Mouse (Mus musculus) layer of hippocampus, adult 11-12 months (tissue): ENCODE data around the gene Gm20388.
"Not testable (repeated sequence)": the region's sequence is repeated elsewhere in the genome, so short reads cannot be mapped to it uniquely, and the experiment has no call there.

Source experiments
- DNase-seq: peaks from one replicate; pipeline ENCODE4 v3.0.0; 2022; ENCODE audit warnings: low spot score

The Gm20388 gene

DNA sequence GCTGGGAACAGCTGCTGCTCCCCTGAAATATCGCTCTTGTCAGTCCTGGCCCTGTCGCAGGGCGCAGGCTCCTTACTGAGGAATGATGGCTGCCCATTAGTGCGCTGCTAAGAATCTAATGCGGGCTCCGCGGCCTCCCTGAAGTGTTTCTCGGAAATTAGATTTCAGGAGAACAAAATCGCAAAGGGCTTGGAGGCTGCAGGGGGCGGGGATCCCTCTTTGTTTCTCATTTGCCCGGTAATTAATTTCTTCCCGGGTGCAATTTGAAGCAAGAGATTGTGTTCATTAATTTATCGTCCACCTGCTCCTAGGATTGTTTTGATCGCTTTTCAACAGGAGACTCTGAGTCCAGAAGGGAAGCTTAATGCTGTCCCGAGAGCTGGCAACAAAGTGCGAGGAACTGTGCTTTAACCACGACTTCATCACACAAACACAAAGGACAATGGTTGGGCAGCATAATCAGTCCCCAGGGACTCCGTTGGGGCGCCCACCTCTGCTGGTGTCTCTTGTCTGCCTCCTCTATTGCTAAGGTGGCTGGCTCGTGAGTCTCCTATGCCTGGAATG is 4230.3 kb downstream of the Gm20388 start:
- no peak for DNase-seq

DNA sequence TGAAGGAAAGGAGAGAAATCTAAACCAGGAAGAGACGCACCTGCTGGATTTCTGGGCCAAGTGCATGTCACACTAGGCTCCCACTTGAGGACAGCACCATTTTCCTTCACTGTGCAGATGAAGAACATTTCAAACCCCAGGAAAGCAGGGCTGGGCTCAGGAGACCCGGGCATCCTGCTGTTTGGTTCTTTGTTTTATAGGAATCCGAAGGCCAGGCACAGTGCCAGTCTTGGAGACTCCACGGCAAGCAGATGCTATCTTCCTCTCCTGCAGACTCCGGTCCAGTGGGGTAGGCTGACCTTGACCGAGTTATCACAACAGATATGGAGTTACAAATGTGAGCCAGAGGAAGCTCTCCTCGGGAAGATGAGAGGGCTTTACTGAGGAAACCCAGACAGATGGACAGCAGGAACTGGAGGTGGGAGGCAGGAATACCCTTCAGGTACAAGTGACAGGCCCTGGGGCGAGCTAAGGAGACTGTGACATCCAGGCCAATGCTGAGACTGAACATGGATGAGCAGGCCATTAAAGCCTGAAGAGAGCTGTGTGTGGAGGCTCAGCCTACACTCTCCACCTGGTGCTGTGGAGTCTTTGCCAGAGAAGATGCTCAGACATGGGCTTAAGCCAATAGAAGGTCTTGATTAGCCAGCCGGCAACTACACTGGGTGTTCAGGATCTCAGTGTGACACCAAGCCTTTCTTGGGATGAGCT is 4231.2 kb downstream of the Gm20388 start:
- no peak for DNase-seq

DNA sequence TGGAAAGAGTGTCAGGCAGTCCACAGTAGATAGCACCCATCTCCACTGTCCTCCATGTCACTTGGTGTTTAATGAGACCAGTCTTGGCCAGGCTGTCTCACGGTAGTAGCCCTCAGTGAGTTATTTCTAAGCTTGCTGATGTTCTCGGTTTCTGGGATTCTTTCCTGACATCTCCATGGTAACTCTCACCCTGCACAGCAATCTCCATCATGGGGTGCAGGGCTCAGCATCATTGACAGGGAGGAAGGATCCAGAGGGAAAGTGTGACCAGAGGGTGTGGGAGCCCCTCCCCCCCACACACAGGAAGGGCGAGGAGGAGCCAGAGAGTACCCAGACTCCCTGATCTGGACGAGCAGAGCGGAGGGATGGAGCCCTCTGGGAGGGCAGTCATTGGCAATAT is 4232.4 kb downstream of the Gm20388 start:
- no peak for DNase-seq

DNA sequence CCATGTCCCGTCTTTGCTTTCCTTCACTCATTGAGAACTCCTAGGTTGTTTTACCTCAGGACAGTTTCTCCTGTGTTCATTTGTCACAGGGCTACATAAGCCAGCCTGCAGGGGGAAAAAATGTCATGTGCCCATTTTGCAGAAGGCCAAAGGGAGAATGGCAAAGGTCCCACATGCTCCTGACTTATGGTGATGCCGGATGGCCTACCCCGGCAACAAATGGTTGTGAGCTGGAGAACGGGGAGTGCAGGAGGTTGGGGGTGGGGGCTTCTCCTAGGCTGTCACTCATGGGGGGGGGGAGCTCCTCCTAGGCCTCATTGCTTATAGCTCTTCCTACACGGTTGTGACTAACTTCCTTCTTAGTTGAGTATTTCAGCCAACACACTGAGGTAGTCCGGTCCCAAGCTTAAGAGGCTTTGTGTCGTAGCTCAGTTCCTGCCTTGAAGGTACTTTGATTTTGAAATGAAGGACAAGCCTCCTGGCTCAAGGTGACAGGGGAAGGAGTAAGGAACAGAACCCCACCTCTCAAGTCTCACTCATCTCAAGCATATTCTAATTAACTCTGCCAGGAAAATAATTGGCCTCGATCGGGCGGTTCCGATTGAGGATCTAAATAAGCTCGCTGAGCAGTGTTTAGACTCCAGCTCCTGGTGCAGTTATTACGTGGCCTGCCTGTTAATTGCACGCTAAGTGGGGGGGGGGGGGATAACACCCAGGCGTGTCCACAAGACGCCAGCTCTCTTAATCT is 4233.4 kb downstream of the Gm20388 start:
- no peak for DNase-seq

DNA sequence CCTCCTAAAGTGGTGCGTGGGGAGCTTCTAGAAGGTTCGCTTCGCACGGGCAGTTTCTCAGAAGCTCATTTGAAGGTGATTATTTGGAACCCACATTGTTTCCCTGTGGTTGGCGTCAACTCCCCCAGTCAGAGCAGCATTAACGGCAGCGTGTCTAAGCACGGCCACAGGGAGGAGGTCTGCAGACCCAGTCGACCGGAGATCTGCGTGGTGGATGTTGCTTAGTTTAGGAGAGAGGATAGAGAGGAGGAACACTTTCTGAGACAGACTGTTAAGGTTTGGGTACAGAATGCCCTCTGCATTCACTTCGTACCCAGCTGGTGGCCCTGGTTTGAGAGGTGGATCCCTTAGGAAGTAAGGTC is 4234.0 kb downstream of the Gm20388 start:
- DNase-seq = no peak

DNA sequence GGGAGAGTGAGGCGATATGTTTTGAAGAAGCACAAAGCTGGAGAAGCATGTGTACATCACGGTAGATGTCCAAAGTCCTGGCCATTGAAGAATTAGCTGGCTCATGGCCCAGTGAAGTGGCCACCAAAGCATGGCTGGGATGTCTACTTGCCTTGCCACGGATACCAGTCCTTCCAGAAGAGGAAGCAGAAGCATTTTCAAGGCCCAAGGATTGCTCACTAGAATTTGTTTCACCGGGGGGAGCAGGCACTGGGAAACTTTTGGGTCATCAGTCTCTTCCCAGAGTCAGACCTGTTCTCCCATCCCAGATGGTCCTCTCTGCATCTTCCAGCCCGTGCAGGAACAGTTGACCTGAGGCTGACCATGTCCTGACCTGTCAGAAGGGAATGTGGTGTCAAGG is 4235.6 kb downstream of the Gm20388 start:
- DNase-seq = no peak

DNA sequence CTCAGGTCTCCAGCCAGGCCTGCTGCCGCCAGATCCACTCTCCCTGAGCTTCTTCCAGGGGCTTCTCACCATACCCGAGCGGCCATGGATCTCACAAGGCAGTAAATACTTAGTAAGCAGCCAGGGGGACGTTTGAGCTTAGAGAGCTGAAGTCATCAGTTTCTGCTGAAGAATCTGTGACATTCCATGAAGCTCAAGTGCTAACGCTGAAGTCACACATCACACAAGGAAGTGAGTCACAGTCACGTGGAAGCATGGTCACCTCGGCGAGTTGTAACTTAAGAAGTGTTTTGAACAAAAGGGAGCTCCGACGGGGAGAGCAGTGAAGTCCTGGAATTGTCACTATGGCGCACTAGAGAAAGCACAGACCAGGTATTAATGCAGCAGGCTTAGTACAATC is 4239.4 kb downstream of the Gm20388 start:
- DNase-seq = no peak

DNA sequence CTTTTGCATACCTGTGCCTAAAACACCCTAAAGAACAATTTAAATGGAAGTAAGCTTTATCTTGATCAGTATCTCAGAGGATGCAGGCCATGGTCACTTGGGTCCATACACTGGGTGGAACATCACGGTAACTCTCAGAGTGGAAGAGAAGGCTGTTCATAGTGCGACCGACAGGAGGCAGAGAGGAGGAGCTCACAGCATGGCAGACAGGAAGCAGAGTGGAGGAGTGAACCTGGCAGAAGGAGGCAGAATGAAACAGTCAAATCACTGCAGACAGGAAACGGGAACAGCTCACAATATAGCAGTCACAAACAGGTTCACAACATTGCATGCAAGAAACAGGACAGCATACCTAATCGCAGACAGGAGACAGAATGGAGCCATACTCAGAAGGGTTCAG is 4239.9 kb downstream of the Gm20388 start:
- DNase-seq = no peak

DNA sequence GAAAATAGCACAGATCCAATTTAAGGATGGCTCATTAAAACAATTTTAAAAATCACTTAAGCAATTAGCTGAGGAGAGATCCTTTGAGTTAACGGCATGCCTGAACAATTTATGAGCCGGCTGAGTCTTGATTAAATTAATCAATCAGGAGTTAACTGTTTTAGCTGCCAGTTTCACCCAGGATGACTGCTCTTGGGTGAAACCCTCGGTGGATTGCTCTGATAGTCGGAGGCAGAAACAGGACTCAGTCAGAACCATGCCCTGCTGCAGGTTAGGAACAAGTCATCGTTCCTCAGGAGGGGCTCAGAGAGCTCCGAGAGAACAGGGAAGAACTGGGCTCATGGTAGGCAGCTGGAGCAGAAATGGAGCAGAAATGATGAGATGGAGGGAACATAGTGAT is 4241.2 kb downstream of the Gm20388 start:
- no peak for DNase-seq

DNA sequence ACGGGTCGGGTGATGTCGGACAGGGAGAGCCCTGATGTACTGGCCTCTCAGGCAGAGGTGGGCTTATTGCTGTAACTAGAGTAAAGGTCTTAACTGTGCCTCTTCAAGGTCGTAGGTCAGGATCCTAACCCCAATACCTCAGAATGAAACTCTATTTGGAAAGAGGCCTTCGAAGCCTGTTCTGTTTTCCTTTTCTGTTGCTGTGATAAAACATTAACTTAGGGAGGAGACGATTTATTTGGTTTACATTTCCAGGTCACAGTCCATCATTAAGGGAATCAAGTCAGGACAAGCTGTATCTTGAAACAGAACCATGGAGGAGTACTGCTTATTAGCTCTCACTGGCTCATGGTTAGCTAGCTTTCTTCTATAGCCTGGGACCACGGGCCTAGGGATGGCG is 4242.1 kb downstream of the Gm20388 start:
- DNase-seq = no peak

DNA sequence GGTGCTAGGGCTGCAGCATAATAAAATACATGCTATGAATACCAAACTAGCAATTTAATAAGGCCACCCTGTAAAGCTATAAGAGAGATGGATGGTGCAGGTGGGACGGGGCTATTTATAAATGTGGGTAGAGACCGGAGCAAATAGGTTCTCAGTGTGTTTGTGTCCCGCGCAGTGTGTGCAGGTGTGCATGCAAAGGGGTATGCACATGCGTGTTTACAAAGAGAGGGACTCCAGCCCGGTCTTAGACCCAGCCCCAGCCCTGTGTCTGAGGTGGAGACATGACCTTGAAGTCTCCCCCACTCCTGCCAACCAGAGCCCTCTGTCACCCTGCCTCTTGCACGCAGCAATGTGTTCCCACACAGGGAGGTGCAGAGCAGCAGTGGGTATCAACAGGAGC is 4245.7 kb downstream of the Gm20388 start:
- no peak for DNase-seq

DNA sequence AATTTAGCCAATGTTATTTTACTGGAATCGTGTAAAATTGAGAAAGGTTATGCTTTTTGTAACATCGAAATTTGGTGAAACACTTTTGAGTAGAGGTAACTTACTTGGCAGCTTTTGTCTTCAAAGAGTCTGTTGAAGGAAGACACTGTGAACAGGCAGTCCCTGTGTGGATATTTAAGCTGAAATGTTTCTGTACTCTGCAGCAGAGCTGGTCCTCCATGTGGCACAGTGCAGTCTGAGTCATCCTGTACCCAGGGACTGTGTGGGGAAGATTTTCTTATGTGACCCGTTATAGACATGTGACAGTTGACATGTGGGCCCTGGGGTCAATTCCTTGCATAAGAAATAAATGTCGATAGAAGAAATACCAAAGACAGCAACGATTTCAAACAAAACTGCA is 4251.0 kb downstream of the Gm20388 start:
- no peak for DNase-seq

DNA sequence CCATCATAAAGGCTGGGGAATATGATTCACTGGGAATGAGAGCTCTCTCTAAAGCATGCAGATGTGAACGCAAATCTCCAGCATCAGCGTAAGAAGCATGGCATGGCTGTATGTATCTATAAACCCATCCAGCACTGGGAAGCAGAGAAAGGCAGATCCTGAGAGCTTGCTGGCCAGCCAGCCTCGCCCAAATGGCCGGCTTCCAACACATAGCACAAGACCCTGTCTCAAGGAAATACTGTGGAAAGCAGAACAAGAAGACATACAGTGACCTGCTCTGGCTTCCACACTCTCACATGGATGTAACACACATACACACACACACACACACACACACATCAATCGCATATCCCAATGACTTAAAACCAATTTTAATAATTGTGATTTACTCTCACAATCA is 4252.6 kb downstream of the Gm20388 start:
- no peak for DNase-seq

DNA sequence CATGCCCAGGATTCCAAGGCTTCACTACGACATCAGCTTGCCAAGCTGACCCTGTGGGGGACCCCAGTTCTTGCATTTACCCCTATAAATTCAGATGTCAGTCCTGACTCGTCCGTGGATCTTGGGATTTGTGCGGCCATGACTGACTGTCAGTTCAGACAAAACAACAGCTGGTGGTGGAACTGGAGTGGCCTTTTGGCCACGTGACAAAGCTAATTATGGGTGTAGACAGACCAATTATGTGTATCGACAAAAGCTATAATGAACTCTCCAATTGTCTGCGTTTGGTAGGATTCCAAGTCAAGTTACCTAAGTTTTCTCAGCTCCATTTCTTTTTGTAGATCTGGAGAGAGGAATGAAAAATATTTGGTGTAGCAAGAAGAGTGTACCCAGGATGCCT is 4259.1 kb downstream of the Gm20388 start:
- DNase-seq = no peak

DNA sequence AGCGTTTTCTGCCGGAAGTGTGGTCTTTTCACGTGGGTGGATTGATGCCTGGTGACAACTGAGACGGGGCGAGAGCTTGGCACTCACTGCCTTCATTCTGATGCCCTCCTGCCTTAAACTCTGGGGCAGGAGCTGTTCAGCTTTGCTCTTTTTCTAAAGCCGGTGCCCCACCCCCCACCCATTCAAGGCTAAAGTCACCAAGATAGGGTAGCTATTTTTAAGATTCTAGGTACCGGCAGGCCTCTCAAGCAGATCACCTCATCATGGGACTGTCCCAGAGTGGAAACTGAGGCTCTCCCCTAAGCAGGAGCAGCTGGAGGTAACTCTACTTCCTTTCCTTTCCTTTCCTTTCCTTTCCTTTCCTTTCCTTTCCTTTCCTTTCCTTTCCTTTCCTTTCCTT is 4260.0 kb downstream of the Gm20388 start:
- DNase-seq = no peak

DNA sequence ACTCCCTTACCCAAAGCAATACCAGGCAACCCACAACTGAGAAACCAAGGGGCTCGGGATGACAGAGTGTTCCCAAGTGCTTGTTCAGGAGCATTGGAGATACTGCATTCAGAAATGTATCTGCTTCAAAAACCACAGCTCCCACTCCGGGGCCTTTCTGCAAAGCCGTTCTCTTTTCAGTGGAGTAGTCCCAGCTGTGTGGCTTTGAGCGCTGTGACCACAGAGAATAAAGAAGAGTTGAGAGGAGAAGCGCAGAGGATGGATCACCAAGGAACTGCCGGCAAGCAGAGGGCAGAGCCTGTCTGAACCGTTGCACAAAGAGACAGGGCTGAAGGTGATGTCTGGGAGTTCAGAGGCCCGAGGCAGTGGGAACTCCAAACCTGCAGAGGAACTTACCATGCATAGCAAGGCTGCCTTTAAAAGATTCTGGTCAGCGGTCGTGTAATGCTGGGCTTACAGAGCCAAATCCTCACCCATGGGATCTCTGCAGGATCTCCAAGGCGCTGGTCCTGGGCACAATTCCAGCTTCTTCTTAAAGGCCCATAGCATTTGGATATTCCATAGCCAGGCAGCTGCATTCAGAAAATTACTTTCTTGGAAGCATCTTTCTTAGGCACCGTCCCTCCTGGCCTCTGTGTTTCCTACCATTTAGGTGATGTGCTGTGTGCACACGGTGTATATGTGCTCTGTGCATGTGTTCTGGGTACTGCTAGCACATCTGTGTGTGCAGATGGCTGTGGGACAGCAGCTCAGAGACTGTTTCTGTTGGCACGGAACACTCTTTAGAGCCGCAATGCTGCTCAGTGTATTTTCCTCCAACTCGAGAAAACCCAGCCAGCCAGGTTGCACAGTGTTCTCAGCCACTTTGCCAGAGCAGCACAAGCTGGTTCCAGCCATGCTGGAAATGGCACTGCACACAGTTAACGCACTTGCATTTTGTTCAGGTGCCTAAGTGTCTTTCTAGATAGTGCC is 4261.2 kb downstream of the Gm20388 start:
- peak; percentile 55 for DNase-seq

DNA sequence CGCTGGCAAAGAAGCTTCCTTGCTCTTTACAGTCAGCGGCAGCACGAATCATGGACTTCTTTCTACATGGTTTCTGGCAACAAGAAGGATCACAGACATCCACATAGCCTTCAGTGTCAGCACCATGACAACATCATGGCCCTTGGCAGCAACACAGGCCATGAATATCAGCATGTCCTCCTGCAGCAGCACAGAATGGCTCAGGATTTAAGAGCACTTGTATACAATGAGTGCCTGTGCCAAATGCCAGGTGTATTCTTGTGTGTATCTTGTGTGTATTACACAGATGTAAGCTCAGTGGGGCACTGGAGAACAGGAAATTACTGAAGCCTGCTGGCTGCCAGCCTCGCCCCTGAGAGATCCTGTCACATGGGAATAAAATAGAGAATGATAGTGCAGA is 4263.0 kb downstream of the Gm20388 start:
- DNase-seq = no peak

DNA sequence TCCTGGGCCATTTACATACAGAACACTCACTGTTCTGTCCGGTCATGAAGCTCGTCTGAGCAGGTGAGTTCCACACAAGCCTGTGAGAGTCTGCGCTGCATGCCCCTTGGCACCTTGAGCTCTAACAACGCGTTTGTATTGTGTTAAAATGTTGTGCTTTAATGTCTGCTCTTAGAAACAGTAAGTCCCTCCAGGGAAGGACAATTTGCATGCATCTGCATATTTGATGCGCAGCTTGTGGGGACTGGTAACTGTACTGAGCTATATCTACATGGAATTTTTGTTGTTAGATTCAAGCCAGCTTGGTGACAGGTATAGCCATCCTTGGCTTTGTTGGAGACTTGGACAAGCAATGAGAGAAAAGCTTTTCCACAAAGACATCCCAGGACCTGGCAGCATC is 4265.5 kb downstream of the Gm20388 start:
- DNase-seq = no peak

DNA sequence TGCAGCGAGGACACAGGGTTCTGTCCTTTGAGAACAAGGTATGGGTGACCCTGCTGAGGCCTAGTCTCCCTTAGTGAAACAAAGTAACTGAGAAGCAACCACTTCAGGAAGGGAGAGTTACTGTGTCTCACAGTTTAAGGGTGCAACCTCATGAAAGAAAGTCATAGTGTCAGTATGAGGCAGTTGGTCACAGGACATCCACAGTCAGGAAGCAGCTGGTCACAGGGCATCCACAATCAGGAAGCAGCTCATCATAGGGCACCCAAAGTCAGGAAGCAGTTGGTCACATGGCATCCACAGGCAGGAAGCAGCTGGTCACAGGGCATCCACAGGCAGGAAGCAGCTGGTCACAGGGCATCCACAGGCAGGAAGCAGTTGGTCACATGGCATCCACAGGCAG is 4266.5 kb downstream of the Gm20388 start:
- not testable (repeated sequence) for DNase-seq

DNA sequence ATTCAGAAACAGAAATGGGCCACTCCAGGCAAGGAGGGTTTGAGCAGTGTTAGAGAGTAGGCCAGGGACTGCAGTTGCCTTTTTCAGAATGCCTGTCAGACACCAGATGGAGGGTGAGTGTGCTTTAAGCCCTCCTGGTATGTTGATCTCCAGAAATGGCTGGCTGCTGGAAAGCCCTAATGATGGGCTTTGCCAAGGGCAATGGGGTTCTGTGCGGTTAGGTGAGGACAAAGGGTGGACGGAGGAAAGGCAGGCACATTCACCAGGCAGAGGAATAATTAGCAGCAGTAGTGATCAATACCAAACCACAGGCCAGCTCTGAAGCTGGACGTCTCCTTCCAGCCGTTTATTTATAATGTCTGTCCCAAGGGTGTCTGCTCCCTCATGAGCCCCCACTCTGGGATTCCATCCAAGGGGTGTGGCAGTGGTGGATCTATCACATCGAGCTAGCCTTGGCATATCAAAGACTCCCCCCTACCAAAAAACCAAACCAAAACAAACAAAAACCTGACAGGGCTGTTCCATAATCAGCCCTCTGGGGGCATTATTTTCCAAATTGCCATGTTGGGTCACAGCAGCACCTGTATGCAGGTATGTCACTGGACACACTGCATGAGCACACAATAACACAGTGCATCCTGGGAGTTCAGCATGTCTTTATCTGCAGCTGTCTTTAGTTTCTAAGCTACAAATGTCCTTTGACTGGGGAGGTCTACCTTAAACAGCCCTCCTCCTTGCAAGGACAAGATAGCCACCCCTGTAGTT is 4270.2 kb downstream of the Gm20388 start:
- no peak for DNase-seq

DNA sequence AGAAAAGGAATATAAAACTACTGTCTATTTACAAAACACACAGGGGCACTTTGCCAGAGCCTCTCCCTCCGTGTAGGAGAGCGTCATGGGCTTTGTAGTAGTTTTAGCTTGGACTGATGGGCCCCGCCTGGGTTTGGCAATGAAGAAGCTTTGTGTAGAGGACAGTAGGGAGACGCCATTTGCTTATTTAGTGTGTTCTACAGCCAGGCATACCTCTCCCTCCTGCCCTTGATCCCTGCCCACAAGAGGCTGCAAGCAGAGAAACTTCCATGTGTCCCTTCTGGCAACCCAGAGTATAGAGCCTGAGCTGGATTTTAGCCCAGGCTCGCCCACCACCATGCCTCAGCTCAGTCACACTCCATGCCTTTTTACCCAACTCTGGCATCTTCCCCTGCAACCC is 4271.1 kb downstream of the Gm20388 start:
- DNase-seq = no peak

DNA sequence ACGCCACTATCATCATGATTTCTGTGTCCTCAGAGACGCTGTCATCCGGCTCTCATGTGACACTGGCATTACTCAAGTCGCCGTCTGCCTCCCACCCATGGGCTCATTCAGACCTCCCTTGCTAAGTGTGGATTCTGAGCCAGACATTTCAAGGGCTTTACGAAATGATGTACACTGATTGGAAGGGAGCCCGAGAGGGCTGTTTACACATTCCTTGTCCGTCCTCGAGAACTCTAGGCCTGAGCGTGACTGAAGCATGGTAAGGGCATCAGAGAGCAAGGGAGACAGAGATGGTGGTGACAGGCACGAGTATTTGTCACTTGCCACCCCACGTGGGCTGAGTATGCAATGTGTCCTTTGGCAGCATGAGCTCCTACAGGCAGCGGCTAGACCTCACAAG is 4271.6 kb downstream of the Gm20388 start:
- DNase-seq = peak; percentile 35
